Mouse (Mus musculus) gastrocnemius, adult 8-10 months (tissue): ENCODE results near the gene Filip1. TPM values are rescaled to one million over a fixed set of nuclear protein-coding genes. Genes with fewer than 3 reads are reported as not detected.
A peak's percentile ranks its signal among the peaks of the same experiment; 100 is the strongest.

Source experiments
- DNase-seq, 2 experiments: peaks; one replicate each; pipeline ENCODE4 v3.0.0; 2022; ENCODE audit warnings: low spot score in 2 of 2
- total RNA-seq, 4 experiments: library from RNA; stranded (reverse); gene quantifications; 2 replicates each; pipeline ENCODE4 v1.2.4; 2022

Filip1 gene
- total RNA-seq, 4 experiments from 2014 or later = 92.2 to 133 (median 106) TPM

DNA sequence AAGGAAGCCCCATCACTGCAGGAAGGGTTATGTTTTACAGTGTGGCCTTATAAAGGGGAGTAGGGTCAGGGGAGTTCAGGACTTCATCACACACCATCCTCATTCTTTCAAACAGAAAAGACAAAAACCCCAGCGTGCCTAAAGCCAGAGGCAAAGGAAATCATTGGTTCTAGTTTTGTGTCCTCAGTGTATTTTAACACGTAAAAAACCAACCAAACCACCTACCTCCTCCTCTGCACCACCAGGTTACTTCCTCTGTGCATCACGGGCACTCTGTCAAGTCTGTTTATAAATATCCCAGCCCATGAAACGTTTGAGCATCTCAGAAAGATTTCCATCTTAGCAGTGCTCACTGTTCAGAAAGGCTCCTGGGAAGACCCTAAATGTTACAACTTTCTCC lies 98.4 kb downstream of the Filip1 start:
- no peak for DNase-seq

DNA sequence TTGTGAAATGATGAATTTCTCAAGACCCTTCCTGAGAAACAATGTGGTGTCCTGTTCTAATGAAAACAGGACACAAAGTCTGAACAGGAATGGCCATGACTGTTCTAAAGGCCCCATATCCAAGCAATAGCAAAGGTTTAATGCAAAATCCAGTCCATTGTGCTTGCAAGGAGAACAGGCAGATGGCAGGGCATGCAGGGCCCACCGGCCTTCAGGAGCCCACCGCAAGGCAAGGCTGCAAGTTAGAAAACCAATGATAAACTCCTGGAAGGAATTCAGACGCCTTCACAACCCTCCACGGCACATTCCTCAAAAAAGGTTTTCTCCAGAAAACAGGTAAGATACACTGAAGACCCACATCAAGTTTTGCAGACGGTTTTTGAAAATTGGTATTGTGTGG lies 99.7 kb downstream of the Filip1 start:
- no peak for DNase-seq

DNA sequence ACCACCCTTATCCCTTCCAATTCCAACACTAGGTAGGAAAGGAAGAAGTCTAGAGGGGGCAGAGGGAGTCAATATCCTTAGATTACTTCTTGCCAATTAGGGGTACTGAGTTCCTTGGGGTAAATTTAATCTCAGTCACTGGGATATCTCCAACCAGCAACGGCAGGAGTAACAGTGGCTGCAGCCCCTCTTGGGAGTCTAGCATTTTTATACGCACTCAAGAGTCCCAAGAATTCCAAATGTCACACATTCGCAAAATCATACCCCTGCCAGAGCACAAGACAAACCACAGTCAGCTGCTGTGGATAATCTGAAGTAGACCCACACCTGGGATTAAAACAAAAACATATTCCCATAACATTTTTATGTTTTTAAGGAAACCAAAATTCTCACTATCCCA lies 102.5 kb downstream of the Filip1 start:
- DNase-seq = no peak

DNA sequence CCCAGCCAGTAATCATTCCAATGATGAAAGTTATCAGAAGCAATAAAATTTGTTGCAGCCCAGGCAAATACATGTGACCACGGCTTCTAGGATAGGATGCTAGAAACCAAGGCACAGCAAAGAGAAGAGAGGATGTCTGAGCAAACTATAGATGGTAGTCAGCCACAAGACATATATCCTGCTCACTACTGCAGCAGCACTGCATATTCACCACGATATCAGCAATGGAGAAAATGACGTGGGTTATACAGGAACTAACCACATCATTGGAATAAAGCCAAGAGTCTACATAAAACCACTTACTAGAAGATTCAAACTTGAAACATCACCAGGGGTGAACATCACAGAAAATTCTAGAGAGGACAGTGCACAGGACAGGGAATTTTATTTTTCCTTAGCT lies 113.8 kb downstream of the Filip1 start:
- no peak for DNase-seq

DNA sequence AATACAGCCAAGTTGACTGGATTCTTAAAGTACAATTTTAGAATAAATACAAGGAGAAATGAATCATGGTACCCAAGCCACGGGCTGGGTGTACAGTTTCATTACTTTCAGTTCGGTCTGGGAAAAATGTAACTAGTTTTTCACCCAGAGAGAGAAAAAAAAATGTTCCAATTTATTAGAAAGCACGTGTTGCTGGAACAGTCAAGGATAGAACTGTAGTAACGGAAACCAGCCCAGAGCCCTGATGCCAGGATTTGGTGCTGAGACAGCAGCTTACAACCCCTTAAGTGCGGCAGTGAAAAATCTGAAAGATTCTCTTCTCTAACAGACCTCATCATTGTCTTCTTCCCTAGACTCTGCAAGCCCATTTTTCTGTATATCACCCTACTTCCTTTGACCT lies 118.0 kb downstream of the Filip1 start:
- no peak for DNase-seq

DNA sequence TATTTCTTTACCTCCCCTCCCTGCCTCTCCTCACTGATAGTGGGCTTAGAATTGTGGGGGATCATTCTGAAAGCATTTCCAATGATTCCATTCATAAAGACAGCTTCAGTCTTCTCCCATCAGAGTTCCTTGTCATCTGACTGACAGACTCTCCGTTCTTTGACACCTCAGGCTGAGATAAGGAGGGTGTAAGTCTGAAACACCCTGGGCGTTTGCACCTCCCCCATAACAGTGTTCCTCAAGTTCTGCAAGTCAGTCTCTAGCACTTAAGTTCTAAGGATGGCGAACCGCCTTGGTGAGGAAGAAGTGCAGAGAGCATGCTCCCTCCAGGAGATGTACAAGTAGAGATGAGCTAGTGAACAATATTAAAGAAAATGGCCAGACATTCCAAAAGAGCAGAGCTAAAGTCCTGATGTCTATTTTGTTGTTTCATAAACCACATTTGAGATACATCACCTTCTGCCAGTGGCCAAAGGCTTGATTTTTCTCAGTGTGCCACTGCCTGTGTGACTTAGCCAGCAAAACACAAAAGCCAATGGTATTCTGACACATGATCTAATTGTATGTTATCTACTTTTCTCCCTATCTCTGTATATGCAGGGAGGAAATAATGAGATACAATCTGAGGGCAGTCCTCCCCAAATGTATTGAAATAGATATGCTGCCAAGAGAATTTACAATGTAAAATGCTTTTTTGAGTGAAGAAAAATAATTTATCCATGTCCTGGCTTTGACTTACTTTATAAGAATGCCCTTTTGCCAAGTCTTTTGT lies 118.6 kb downstream of the Filip1 start:
- no peak for DNase-seq

DNA sequence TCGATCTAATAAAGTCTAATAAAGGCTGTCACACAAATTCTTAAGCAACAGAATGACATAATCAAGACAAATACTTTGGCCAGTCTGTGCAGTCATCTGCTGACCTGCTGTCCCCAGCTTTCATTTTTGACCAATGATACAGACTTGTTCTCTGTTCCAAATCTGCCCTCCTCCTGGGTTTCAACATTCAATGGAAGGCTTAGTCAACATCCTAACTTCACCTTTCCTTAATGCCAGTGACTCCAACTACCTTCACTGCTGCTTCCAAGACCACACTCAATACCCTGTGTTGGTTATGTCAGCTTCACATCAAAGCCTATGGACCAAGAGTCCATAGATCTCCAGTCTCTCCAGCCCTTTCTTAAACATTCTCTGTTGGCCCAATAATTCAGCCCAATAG lies 120.5 kb downstream of the Filip1 start:
- no peak for DNase-seq

DNA sequence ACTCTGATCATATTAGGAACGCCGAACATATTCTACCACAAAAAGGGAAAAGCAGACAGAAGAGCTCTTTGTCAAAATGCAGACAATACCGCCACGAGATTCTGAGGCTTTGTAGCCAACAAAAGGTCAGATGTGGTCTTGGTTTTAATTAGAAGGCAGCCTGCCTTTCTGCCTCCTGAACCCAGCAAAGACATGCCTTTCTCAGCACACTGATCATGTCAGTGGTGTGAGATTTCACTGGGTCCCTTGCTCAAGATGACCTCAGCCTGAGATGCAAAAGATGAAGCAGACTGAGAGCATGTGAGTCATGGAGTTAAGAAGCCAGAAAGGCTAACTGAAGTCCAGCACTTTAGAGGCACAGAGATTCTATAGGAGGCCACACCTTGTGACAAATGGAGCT lies 122.2 kb downstream of the Filip1 start:
- DNase-seq = no peak

DNA sequence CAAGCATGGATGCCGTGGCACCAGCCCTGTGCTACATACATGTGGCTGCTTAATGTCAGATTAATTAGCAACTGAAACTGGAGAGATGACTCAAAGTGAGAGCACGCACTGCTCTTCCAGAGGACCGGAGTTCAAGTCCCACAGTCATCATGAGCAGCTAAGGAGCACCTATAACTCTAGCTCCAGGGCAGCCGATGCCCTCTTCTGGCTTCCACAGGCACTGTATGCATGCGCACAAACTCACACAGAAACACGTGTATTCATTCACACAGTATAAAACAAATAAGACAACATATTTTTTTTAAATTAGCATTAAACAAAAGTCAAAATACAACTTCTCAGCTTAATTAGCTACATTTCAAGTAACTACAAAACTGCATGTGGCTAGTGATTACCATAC lies 123.5 kb downstream of the Filip1 start:
- DNase-seq = no peak

DNA sequence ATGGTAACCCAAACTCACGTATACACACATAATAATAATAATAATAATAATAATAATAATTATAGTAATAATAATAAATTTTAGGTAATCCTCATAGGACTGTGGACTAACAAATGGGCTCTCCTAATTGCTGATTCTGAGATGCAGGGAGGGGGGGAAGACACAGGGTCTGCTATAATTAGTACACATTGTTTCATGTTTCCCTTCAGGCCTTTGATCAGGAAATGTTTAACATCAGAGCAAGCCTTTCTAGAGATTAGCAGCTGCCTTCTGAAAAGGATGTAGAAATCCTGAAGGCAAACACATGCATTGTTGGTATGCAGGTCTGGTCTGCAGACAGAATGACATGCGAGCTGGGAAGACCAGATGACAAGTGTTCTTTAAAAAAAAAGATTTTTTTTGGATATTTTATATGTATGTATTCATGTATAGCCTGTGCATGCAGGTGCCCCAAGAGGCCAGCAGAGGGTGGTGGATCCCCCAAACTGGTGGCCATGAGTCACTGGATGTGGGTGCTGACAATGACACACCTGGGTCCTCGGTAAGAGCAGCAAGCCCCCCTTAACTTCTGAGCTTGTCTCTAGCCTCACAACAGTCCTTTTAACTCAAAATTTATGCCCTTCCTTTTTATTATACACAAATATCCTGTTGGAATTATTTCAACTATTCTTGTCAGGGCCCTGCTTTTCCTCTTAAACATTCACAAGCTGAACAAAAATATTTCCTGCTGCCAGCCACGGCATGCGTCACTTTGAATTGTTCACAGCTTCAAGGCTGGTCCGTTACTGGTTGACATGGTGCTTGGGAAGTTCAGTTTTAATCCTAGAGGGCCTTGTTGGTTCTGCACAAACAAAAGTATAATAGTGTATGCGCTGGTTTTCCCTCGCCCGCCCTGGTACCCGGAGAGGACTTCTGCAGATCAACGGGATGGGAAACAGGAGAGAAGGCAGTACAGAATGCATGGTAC lies 127.1 kb downstream of the Filip1 start:
- no peak for DNase-seq

DNA sequence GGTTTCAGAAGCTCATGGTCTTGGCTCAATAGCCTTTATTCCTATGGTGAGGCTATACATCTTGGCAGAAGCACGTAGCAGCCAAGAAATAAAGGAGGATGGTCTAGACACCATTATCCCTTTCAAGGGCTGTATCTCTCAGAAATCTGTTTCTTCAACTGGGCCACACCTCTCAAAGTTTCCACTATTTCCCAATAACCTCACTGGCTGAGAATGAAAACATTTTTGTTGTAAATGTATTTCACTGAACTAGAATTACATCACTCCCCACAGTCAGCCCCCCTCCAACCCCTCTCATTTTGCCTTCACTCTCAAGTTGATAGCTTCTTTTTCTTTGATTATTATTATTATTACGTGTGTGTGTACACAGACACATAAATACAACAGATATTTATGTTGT lies 129.5 kb downstream of the Filip1 start:
- DNase-seq = no peak

DNA sequence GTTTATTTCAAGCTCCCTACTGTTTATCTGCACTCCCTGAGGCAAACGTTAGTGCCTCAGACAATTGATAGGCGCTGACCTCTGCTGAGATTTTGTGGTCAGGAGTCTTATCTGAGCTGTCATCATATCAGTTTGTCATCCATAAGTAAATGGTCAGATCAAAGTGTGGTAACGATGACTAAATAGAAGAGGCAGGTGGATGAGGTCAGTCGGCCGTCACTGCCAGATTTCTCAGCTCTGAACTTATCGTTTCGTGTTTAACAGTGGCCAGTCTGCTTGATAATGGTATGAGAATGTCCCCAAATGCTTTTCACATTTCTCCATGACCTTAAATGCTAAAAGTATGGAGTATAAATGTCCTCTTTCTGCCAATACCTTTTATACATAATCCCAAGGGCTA lies 132.6 kb downstream of the Filip1 start:
- no peak for DNase-seq

DNA sequence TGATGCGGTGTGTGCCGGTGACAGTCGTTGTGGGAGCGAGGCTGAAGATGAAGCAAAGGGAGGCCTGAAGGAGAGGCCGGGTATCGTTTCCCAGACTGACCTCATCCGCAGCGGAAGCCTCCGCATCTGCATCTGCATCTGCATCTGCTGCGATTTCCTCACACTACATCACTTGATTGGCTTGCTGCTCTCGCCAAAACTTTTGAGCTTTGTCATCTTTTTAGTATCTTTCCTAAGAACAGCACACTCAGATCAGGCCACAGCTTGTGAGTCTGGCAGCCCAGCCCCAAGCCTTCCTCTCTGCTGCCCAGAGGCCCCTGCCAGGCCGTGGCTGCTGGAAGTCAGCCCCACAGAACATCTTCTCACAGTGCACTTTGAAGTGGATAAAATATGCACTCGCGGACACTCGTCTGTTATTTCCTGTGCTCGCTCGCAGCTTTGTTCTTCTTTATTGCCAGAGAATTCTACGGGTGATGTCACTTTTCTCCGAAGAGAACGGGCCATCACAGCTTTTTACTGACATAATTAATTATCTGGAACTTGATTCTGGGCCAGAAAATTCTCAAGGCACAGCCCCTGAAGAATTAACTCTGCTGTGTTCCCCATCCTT lies 137.0 kb downstream of the Filip1 start:
- DNase-seq = peak; percentile 25 to 40

DNA sequence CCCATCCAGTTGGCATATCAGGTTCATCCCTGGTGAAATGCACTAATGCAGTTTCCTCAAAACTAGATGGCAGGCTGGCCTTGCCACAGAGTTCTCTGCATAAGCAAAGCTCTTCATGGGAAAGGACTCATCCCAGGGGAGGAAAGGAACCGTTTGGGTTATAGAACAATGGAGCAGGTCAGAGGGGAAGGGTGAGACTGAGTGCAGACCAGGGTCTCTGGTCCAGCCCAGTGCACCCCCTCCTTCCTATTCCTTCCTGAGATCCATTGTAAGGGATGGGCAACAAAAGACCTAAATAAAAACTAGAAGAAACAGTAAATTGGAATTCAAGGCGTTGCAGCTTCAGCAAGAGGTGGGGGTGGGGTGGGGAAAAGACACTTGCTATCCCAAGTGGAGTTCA lies 140.1 kb downstream of the Filip1 start:
- DNase-seq = no peak

DNA sequence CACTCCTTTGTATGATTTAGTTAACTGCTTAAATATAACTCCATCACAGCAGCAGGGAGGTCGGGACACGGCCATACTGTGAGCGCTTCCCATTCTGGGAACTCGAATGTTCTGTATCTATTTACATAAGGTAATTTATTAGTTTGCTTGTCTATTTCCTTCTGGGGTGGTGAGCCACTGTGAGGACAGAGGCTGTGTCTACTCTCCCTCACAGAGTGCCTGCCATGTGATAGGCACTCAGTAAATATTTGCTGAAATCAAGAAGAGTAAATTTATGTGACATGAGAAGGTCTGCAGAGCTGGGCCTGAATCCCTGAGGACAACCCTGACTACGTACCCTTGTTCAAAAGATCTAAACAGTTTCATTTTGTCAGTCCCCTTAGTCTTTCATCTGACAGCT lies 143.1 kb downstream of the Filip1 start:
- no peak for DNase-seq

DNA sequence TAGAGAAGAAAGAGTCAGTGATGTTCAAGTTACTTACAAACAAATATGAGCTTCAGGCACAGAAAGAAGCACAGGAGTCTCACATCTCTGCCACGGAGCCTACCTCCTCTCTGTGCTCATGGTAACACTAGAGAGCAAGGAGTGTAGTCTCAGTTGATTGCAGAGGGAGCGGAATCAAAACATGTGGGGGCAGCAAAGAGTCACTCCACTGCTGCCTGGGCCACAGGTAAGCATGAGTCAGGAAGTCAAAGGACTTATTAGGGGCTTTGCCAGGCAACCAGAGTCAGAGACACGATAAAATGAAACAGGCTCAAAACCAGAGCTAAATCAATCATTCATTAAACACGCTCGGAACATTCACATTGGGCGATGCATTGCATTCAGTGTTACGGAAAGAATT lies 146.7 kb downstream of the Filip1 start:
- no peak for DNase-seq

DNA sequence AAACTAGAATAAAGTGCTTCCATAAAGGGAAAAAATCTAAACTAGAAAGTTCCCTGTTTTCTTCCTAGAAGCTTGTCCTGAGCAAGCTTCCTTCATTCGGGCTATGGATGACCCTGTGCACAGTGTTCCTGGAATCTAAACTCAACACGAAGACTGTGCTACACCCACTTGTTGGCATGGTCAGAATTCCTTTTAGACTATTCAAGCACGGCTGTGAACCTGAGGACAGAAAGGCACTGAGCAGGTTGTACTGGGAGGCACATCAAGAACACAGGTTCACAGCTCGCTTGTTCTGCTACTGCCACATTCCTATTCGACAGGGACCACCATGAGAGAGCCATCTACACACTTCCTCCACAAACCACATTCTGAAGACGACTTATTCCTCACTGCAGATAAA lies 150.1 kb downstream of the Filip1 start:
- DNase-seq = no peak

DNA sequence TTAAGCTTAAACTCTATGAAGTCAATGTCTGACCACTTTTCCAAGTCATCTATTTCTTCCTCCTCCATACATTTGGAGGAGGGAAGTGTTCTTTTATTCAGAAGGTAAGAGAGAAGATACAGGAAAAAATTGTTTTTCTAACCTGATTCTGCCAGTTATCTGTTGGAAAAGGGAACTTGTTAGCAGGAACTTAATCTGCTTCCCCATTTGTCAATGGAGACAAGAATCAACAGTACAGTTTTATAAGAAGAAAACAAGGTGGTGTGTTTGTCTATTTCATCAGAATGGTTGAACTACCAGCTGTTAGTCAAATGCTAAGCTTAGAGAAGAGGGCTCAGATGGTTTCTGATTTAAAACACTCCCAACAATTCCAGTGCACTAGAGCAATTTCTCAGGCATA lies 165.6 kb downstream of the Filip1 start:
- no peak for DNase-seq

DNA sequence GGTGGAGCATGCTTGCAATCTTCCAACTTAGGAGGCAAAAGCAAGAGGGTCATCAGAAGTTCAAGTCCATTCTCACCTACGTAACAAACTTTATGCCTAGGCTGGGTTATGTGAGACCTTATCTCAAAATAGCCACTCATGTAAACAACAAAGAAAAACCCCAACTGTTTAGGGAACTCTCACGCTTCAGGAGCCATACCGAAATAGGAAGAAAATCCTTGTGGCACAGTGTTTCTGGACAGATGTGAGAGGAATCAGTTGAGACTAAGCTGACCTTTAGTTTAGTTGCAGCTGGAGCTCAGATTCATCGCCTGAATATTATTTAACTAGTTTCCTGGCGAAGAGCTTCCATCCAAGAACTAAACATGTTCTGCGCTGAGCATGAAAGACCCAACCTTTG lies 170.0 kb downstream of the Filip1 start:
- DNase-seq = no peak

DNA sequence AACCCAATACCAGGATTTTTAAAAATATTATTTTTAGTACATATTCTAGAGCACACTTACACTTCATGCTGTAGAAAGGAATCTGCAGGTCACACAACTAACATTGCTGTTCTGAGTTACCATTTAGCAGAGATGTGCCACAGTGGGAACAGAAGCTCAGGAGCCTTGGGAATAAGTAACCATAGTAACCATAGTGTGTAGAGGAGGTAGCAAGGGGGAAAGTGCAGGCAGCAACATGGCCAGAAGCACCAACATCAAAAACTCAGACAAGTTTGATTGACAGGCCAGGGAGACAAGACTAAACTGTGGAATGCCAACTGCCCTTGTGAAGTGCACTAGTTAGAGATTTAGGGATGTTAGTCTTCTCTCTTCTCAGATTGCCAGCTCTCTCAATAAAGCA lies 170.6 kb downstream of the Filip1 start:
- DNase-seq = no peak

DNA sequence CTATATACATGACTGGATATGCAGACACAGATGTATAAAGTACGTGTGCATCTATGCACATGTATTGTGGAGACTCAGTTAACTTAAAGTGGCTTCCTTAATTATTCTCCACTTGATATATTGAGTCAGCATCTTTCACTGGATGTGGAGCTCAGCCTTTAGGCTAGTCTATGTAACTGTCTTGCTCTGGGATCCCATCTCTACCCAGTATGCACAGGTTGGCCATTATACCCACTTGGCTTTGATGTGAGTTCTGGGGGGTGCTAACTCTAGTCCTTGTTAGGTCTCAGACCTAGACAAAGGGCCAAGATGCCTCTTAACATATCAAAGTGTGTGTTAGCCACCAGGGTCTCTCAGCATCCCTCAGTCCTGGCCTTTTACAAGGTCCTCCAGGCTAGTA lies 181.4 kb downstream of the Filip1 start:
- DNase-seq = no peak

DNA sequence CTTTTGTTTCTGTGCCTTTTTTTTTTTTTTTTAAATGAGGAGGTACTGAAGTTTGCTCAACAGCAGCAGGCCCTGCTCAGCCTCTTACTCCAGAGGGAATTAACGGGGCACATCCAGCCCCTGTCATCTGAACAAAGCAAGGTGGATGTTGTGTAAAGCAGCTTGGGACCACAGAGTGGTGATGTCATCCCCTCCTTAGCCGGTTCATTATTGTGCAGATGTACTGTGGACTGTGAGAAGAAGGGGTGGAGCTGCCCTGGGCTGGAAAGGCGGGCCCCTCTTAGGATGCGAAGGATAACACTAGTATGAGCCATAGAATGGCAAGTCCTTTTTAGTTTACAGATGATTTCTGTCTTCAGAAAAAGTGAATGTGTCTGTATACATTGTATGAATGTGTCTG lies 181.8 kb downstream of the Filip1 start:
- no peak for DNase-seq
